Mouse (Mus musculus) embryonic facial prominence, embryonic 12.5 days (tissue): ENCODE measurements around the gene Tgfb1i1. TPM values are rescaled to one million over a fixed set of nuclear protein-coding genes. Genes with fewer than 3 reads are reported as not detected.
A peak's percentile ranks its signal among the peaks of the same experiment; 100 is the strongest.

Experiments used
- ATAC-seq: fragments of 200-750 bp; cut with Nextera tagmentation; 2 replicates; pipeline ENCODE4 v1.8.0; 2017; ENCODE audit not compliant: insufficient number of reproducible peaks, insufficient read depth, low FRiP score, low TSS enrichment
- H3K27ac ChIP-seq: fragments of 300-500 bp; sonication (generic); 2 replicates; pipeline ENCODE4 v1.5.1; 2016; ENCODE audit warnings: mild to moderate bottlenecking
- H3K27me3 ChIP-seq: fragments of 300-500 bp; sonication (generic); 2 replicates; pipeline ENCODE4 v1.6.1; 2016; ENCODE audit warnings: mild to moderate bottlenecking, moderate library complexity
- H3K36me3 ChIP-seq: fragments of 300-500 bp; sonication (generic); 2 replicates; pipeline ENCODE4 v1.6.1; 2016; ENCODE audit warnings: mild to moderate bottlenecking
- H3K4me1 ChIP-seq: fragments of 300-500 bp; sonication (generic); 2 replicates; pipeline ENCODE4 v1.6.1; 2016
- H3K4me2 ChIP-seq: fragments of 300-500 bp; sonication (generic); replicated peaks from 2 replicates; pipeline ENCODE4 v1.6.1; 2016; ENCODE audit warnings: mild to moderate bottlenecking, moderate library complexity
- H3K4me3 ChIP-seq: fragments of 300-500 bp; sonication (generic); 2 replicates; pipeline ENCODE4 v1.5.1; 2016; ENCODE audit warnings: mild to moderate bottlenecking
- H3K9ac ChIP-seq: fragments of 300-500 bp; sonication (generic); 2 replicates; pipeline ENCODE4 v1.6.1; 2016; ENCODE audit warnings: mild to moderate bottlenecking, moderate library complexity
- H3K9me3 ChIP-seq: fragments of 300-500 bp; sonication (generic); 2 replicates; pipeline ENCODE4 v1.6.1; 2016; ENCODE audit warnings: mild to moderate bottlenecking, moderate library complexity
- WGBS: fragments of 180-500 bp; shearing (Covaris S2); methylation state at CpG from one replicate; pipeline ENCODE4 v1.1.7; 2016; 5-methylcytosine and 5-hydroxymethylcytosine counted together
- polyA plus RNA-seq: library from polyadenylated mRNA; unstranded; fragments of >200 nt; fragmentation: Nextera tagmentation; extraction: Ambion mirVana; gene quantifications from 2 replicates; pipeline ENCODE4 v1.2.1, GENCODE M21; 2016

Tgfb1i1 gene
- polyA plus RNA-seq, 1 experiment from 2014 or later, result 47.7 TPM

DNA sequence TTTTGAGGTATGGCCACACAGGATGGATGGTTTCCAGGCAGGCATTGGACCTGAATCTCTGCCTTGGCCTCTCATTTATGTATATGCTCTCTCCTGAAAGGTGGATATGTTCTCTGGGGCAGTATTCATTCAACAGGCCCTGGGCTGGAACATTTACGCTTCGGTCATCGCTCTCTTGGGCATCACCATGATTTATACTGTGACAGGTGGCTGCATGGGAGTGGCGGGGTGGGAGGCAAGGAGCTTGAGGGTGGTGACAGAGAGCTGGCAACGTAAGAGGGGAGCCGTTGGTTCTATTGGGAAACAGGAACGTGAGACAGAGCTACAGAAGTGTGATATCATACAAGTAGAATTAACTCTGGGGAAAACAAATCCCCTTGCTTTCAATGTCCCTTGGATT, 21.2 kb downstream of the Tgfb1i1 start:
- no peaks in the 10 kb centered on the region for H3K4me1 ChIP-seq
- WGBS, result 88% methylated on average over 7 of the region's 7 CpGs
- no peak overlapping the region for H3K4me2 ChIP-seq
- H3K36me3 ChIP-seq, result peaks cover 21% of the 10 kb centered on the region; the same call in 1 of the 2 replicates
- no peak overlapping the region for H3K4me3 ChIP-seq
- ATAC-seq, result no peak
- no peak overlapping the region for H3K27ac ChIP-seq
- H3K27me3 ChIP-seq, result no peaks in the 10 kb centered on the region
- no peaks in the 10 kb centered on the region for H3K9me3 ChIP-seq
- no peak overlapping the region for H3K9ac ChIP-seq

GRCm38 (mm10) chr7:128270431-128270850, 23.8 kb downstream of the Tgfb1i1 start:
- Histone ChIP-seq H3K9ac (no peak overlapping the region), H3K4me1 (no peaks in the 10 kb centered on the region), H3K36me3 (peaks cover 43% of the 10 kb centered on the region), H3K9me3 (no peaks in the 10 kb centered on the region), H3K27ac (no peak overlapping the region), H3K27me3 (no peaks in the 10 kb centered on the region), H3K4me2 (no peak overlapping the region), H3K4me3 (no peak overlapping the region)
- 68% methylated on average over 13 of the region's 13 CpGs for WGBS
- no peak for ATAC-seq

GRCm38 (mm10) chr7:128271496-128271895, 24.9 kb downstream of the Tgfb1i1 start:
- Histone ChIP-seq H3K27me3 (no peaks in the 10 kb centered on the region), H3K4me2 (no peak overlapping the region), H3K36me3 (peaks cover 53% of the 10 kb centered on the region), H3K4me1 (no peaks in the 10 kb centered on the region), H3K27ac (no peak overlapping the region), H3K9ac (no peak overlapping the region), H3K9me3 (no peaks in the 10 kb centered on the region), H3K4me3 (no peak overlapping the region)
- WGBS, result 90% methylated on average over 9 of the region's 9 CpGs
- no peak for ATAC-seq

GRCm38 (mm10) chr7:128276051-128276450, 29.4 kb downstream of the Tgfb1i1 start:
- no peak overlapping the region for H3K27ac ChIP-seq
- H3K9ac ChIP-seq, result no peak overlapping the region
- no peak overlapping the region for H3K4me2 ChIP-seq
- no peaks in the 10 kb centered on the region for H3K4me1 ChIP-seq
- H3K27me3 ChIP-seq, result no peaks in the 10 kb centered on the region
- no peak overlapping the region for H3K4me3 ChIP-seq
- ATAC-seq, result no peak
- WGBS, result 92% methylated on average over 6 of the region's 6 CpGs
- H3K9me3 ChIP-seq, result no peaks in the 10 kb centered on the region
- H3K36me3 ChIP-seq, result peaks cover 71% of the 10 kb centered on the region

DNA sequence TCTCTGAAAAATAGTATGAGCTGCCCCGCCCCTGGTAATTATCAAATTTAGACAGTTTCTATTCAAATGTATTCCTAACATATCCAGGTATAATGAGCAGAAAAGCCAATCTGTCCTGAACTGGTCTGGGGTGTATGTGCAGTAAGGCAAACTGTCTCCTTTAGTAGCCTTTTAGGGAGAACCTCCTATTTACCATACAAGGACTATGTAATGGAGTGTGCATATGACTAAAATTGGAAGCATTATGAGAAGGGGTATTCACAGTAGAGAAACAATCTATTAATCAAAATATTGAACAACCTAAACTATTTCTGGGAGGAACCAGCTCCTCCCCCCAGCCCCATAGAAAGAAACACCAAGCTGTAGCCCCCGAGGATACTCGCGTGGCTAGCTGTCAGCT, 33.1 kb downstream of the Tgfb1i1 start:
- peaks cover 45% of the 10 kb centered on the region for H3K36me3 ChIP-seq
- no peaks in the 10 kb centered on the region for H3K9me3 ChIP-seq
- no peak overlapping the region for H3K9ac ChIP-seq
- H3K4me3 ChIP-seq, result no peak overlapping the region
- H3K27me3 ChIP-seq, result no peaks in the 10 kb centered on the region
- no peak overlapping the region for H3K4me2 ChIP-seq
- no peak overlapping the region for H3K27ac ChIP-seq
- H3K4me1 ChIP-seq, result no peaks in the 10 kb centered on the region
- no peak for ATAC-seq
- 91% methylated on average over 4 of the region's 4 CpGs for WGBS

GRCm38 (mm10) chr7:128281765-128282164, 35.2 kb downstream of the Tgfb1i1 start:
- Histone ChIP-seq H3K27ac (no peak overlapping the region), H3K9me3 (no peaks in the 10 kb centered on the region), H3K4me1 (no peaks in the 10 kb centered on the region), H3K27me3 (no peaks in the 10 kb centered on the region), H3K9ac (no peak overlapping the region), H3K4me3 (no peak overlapping the region), H3K4me2 (no peak overlapping the region), H3K36me3 (peaks cover 25% of the 10 kb centered on the region; the same call in 1 of the 2 replicates)
- no peak for ATAC-seq
- WGBS, result 88% methylated on average over 11 of the region's 11 CpGs

DNA sequence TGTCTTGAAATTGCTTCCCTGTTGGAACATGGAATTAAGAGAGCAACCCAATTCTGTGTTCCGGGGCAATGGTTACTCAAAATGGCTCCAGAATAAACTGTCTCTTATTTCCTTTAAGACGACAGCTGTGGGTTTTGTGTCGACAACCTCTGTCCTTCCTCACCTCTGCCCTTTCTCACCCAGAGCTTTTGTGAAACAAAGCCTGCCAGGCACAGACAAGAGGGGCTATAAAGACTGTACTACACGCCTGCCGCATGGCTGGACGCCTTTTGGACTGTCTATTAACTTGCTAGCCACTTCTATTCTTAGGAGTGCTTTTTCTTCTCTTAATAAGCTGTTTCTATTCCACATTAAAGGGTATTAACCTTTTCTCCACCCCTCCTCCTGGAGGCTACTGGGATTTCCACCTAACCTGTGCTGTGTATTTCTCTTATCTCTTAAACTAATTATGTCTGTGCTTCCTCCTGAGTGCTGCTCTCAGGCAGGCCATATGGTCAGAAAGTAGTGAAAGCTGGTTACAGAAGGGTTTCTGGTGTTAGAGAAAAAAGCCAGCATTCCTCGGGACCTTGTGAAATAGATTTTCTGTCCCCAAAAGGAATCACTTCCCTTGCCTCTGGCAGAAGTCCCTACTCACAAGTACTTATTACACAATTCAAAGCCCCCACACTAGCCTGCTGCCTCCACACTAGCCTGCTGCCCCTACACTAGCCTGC, 36.1 kb downstream of the Tgfb1i1 start:
- Histone ChIP-seq H3K27me3 (no peaks in the 10 kb centered on the region), H3K4me1 (no peaks in the 10 kb centered on the region), H3K9ac (no peak overlapping the region), H3K4me3 (no peak overlapping the region), H3K27ac (no peak overlapping the region), H3K9me3 (no peaks in the 10 kb centered on the region), H3K4me2 (no peak overlapping the region), H3K36me3 (peaks cover 29% of the 10 kb centered on the region)
- no peak for ATAC-seq
- WGBS, result 22% methylated on average over 7 of the region's 7 CpGs

DNA sequence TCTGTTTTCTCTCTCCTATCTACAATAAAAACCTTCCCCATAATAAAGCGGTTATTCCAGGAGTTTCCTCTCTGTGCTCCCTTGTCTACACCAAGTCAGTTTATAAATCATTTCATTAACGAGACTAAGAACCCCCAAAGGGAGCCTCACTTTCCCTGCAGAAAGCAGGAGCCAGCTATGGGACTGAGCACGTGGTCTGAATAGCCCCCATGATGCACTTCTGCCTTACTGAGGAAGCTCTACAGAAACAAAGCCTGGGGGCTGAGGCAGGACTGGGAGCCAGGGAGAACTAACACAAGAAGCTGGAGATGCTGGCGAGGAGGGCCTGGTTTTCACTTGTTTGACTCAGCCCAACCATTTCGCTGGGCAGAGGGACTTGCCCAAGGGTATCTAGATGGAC, 37.4 kb downstream of the Tgfb1i1 start:
- Histone ChIP-seq H3K4me3 (no peak overlapping the region), H3K36me3 (peaks cover 30% of the 10 kb centered on the region), H3K9me3 (no peaks in the 10 kb centered on the region), H3K27ac (no peak overlapping the region), H3K27me3 (no peaks in the 10 kb centered on the region), H3K9ac (no peak overlapping the region), H3K4me1 (no peaks in the 10 kb centered on the region), H3K4me2 (no peak overlapping the region)
- no peak for ATAC-seq
- WGBS, result 60% methylated on average over 5 of the region's 5 CpGs

DNA sequence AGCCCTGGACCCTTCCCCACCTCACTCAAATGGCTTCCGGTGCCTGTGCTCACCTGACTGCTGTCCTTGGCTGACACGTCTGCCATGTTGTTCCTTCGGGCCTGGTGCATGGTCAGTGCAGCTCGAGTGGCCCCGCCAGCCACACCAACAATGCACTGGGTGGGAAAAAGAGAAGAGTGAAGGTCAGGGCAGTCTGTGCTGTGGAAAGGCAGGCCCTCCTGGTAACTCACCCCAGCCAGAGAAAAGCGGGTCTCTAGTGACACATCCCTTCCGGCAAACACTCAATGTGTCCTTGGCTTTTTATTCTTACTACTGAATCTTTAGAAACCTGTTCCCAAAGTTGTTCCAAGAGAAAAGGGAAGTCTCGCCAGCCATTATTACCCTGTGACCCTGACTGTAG, 38.4 kb downstream of the Tgfb1i1 start:
- H3K36me3 ChIP-seq, result peaks cover 26% of the 10 kb centered on the region; the same call in 1 of the 2 replicates
- 0 out of 2 replicates have a peak, but pooled peaks have one; percentile 15 for ATAC-seq
- H3K4me3 ChIP-seq, result no peak overlapping the region
- H3K4me1 ChIP-seq, result no peaks in the 10 kb centered on the region
- no peak overlapping the region for H3K9ac ChIP-seq
- H3K4me2 ChIP-seq, result no peak overlapping the region
- H3K27me3 ChIP-seq, result no peaks in the 10 kb centered on the region
- H3K9me3 ChIP-seq, result no peaks in the 10 kb centered on the region
- no peak overlapping the region for H3K27ac ChIP-seq
- WGBS, result 83% methylated on average over 8 of the region's 8 CpGs

- no peak overlapping the region for H3K9ac ChIP-seq
- H3K27ac ChIP-seq, result 0 out of 2 replicates have a peak overlapping the region, but pooled peaks have one; percentile 5
- no peak for ATAC-seq
- H3K4me3 ChIP-seq, result no peak overlapping the region
- no peaks in the 10 kb centered on the region for H3K4me1 ChIP-seq
- H3K9me3 ChIP-seq, result no peaks in the 10 kb centered on the region
- no peak overlapping the region for H3K4me2 ChIP-seq
- no peaks in the 10 kb centered on the region for H3K27me3 ChIP-seq
- H3K36me3 ChIP-seq, result peaks cover 35% of the 10 kb centered on the region
- 36% methylated on average over 9 of the region's 9 CpGs for WGBS
These were observed 42.4 kb downstream of the Tgfb1i1 start for GRCm38 (mm10) chr7:128288923-128289544.

DNA sequence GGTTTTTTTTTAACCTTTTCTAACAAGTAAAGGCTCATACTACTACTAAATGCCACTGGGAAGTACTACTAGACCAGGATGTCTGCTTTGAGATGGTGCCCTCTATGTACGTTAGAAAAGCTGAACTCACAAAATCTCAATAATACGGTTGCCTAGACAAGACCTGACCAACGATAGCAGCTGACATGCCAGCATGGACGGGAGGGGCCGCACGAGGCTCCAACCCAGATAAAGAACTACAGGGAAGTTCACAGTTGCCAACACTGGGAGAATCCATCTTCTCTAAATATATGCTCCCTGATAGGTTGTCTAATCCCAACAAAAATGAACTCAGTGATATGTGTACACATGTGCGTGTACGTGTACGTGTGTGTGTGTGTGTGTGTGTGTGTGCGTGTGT, 48.2 kb downstream of the Tgfb1i1 start:
- no peak overlapping the region for H3K4me2 ChIP-seq
- no peaks in the 10 kb centered on the region for H3K27me3 ChIP-seq
- no peak overlapping the region for H3K9ac ChIP-seq
- H3K27ac ChIP-seq, result no peak overlapping the region
- no peaks in the 10 kb centered on the region for H3K9me3 ChIP-seq
- no peak for ATAC-seq
- H3K36me3 ChIP-seq, result peaks cover 21% of the 10 kb centered on the region
- 91% methylated on average over 10 of the region's 10 CpGs for WGBS
- no peak overlapping the region for H3K4me3 ChIP-seq
- peaks cover 20% of the 10 kb centered on the region for H3K4me1 ChIP-seq

GRCm38 (mm10) chr7:128296514-128296913, 49.9 kb downstream of the Tgfb1i1 start:
- no peak for ATAC-seq
- peaks cover 15% of the 10 kb centered on the region for H3K36me3 ChIP-seq
- H3K4me1 ChIP-seq, result peaks cover 20% of the 10 kb centered on the region
- no peak overlapping the region for H3K9ac ChIP-seq
- no peaks in the 10 kb centered on the region for H3K27me3 ChIP-seq
- peak overlapping the region; percentile 80; the same call in 1 of the 2 replicates for H3K4me2 ChIP-seq
- H3K27ac ChIP-seq, result no peak overlapping the region
- 63% methylated on average over 3 of the region's 3 CpGs for WGBS
- H3K4me3 ChIP-seq, result no peak overlapping the region
- no peaks in the 10 kb centered on the region for H3K9me3 ChIP-seq
